Mouse (Mus musculus) ES-Bruce4 (cell line): ENCODE measurements around the gene Dad1.

Source experiments
- CTCF ChIP-seq: IDR thresholded peaks from one replicate; pipeline ENCODE4 v1.8.1; 2011; ENCODE audit warnings: low read depth, low read length
- EP300 ChIP-seq: IDR thresholded peaks from 2 replicates; pipeline ENCODE4 v1.6.1; 2011; ENCODE audit warnings: low read depth, low read length; ENCODE audit not compliant: insufficient read depth
- POLR2A ChIP-seq: IDR thresholded peaks from one replicate; pipeline ENCODE4 v1.8.1; 2011; ENCODE audit warnings: low read length; ENCODE audit not compliant: insufficient read depth

DNA sequence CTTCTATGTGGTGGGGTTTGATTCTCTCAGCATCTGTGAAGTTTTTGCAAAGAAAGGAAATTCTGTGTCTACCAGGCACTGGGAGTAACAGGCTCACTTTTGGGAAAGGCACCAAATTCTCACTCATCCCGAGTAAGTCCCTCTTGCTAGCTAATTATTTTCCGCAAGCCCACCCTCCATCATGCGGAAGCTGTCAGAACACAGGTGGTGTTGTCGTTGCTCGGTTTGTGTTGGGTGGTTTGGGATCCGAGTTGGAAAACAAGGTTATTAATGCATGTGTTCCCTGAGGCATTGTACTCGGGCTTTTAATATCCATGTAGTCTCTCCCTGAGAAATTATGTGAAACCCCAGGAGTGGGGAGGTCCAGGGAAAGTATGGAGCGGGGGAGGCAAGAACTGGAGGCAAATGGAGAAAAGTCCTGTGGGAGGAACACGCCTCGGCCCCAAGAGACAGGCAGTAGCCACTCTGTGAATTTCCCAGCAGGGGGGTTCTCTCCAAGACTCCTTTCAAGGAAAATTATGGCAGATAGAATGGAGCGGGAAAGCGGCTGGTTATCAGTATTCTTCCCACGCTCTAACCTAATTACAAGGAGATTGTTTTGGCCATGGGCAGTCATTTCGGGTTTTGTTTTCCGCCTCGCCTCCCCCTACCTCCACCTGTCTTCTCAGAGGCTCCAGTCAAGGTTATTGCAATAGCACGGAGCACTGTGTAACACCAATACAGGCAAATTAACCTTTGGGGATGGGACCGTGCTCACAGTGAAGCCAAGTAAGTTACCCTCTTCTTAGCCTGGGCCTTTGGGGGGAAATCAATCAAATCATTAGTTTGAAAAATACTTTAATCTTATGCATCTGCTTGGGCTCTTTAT lies 62.1 kb downstream of the Dad1 start:
- no peak for TF ChIP-seq POLR2A
- no peak for TF ChIP-seq CTCF
- TF ChIP-seq EP300 = no peak
